In the genomic region with DNA sequence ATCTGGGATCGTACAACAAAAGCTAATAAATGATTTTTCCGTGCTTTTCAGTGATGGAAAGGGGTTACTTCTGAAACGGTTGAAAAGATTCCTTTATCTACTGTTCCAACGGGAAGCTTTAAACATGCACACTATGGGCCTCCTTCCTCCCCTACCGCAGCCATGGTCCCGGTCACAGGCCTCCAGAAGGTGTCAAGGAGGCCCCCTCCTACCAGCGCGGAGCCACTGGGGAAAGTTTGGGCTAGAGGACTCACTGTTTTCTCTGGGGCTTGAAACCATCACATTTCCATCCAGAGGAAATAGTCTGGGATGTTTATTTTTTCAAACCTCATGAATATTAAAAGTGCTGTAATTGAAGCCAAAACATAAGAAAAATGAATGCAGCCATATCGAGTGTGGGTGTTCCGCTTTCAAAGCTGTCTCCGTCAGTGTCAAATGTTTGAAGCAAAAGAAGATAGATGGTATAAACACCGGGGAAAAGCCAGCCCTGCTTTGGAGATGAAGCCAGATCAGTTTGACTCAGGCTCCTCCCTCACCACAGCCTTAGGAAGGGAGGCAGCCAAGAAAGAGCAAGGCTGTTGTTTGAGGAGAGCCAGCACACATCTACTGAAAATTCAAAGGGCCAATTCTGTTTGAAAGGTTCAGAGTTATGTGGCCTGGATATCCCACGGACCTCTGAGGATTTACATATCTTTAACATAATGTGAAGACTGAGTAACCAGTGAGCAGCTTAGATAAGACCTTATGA, we compare ENCODE assay signal across 10 mouse cellular contexts.
A peak's percentile ranks its signal among the peaks of the same experiment; 100 is the strongest.
DNase-seq lines count a peak whose midpoint lies in the region; ATAC-seq lines count a peak whose summit lies in the region.
"Had no signal": no experiment of that assay in that cellular context is flagged by ENCODE, and none has a peak within 500 bp of the region (broad histone marks: within the 10 kb centered on the region; RNA-seq: fewer than 3 reads in every experiment).

No protein-coding gene starts in this region.

- no peak overlapping the region; the same call in 1 of the 2 replicates for H3K27ac ChIP-seq in forebrain, embryonic 11.5 days (ENCODE audit: low read depth, low read length)
- peak overlapping the region; percentile 72 for H3K27ac ChIP-seq in midbrain, embryonic 16.5 days (ENCODE audit: low read length)
- H3K27ac ChIP-seq: macrophage had no signal

- peak; percentile 41 for DNase-seq in layer of hippocampus, adult 11-12 months (ENCODE audit: low spot score)
- no peak for DNase-seq in layer of hippocampus, postnatal 25 days (ENCODE audit: extremely low spot score in 1 of 2, low spot score in 1 of 2)
- DNase-seq in forebrain, embryonic 11.5 days (ENCODE audit: low spot score) = no peak
- peak; percentile 38 for DNase-seq in layer of hippocampus, adult 9-10 months (ENCODE audit: low spot score)
- DNase-seq in adrenal gland, postnatal 36 days = no peak
- no peak for DNase-seq in gastrocnemius, adult 18-20 months (ENCODE audit: low spot score)
- DNase-seq: heart, postnatal 14 days had no signal

- 0 out of 2 replicates have a peak, but pooled peaks cover 2% of the 10 kb centered on the region for H3K4me1 ChIP-seq in forebrain, embryonic 11.5 days (replicated peaks; ENCODE audit: control insufficient read depth, insufficient read depth, low read length)
- peaks cover 10% of the 10 kb centered on the region for H3K4me1 ChIP-seq in midbrain, embryonic 16.5 days (ENCODE audit: control insufficient read depth, insufficient read depth, low read length)

- no peaks in the 10 kb centered on the region for H3K27me3 ChIP-seq in forebrain, embryonic 11.5 days (ENCODE audit: control insufficient read depth, insufficient read depth, low read length)
- no peaks in the 10 kb centered on the region for H3K27me3 ChIP-seq in midbrain, embryonic 16.5 days (ENCODE audit: control insufficient read depth, insufficient read depth, low read depth, low read length)

- no peak overlapping the region for H3K4me3 ChIP-seq in forebrain, embryonic 11.5 days (ENCODE audit: low read depth, low read length)
- H3K4me3 ChIP-seq in midbrain, embryonic 16.5 days (ENCODE audit: low read depth, low read length) = no peak overlapping the region

- ATAC-seq in forebrain, embryonic 11.5 days (replicated peaks; ENCODE audit: low FRiP score) = 0 out of 2 replicates have a peak, but pooled peaks have one; percentile 27
- peak; percentile 85 for ATAC-seq in midbrain, embryonic 16.5 days

- no peak overlapping the region for H3K9ac ChIP-seq in forebrain, embryonic 11.5 days (ENCODE audit: low read length)
- 0 out of 2 replicates have a peak overlapping the region, but pooled peaks have one; percentile 14 for H3K9ac ChIP-seq in midbrain, embryonic 16.5 days (ENCODE audit: low read depth, low read length)

- H3K4me2 ChIP-seq in forebrain, embryonic 11.5 days (ENCODE audit: low read depth, low read length, severe bottlenecking) = no peak overlapping the region
- peak overlapping the region; percentile 23; the same call in 1 of the 2 replicates for H3K4me2 ChIP-seq in midbrain, embryonic 16.5 days (ENCODE audit: low read length)

- H3K36me3 ChIP-seq in forebrain, embryonic 11.5 days (ENCODE audit: control insufficient read depth, insufficient read depth, low read length) = no peaks in the 10 kb centered on the region
- no peaks in the 10 kb centered on the region for H3K36me3 ChIP-seq in midbrain, embryonic 16.5 days (ENCODE audit: control insufficient read depth, insufficient read depth, low read length)
- H3K36me3 ChIP-seq: G1E had no signal

- WGBS in forebrain, embryonic 11.5 days = 58% methylated on average over 13 of the region's 13 CpGs
- WGBS in midbrain, embryonic 16.5 days = 23% methylated on average over 13 of the region's 13 CpGs

- no peaks in the 10 kb centered on the region for H3K9me3 ChIP-seq in forebrain, embryonic 11.5 days (ENCODE audit: control insufficient read depth, low read length)
- no peaks in the 10 kb centered on the region for H3K9me3 ChIP-seq in midbrain, embryonic 16.5 days (replicated peaks; ENCODE audit: control insufficient read depth, low read length, poor library complexity, severe bottlenecking)
- H3K9me3 ChIP-seq: G1E had no signal

Comparison
In these comparisons a context has a peak if more than half of its experiments do, and no peak if none do; other contexts are left out.
1. DNase-seq: peak in layer of hippocampus, adult 11-12 months (single experiment) and layer of hippocampus, adult 9-10 months (single experiment); none in layer of hippocampus, postnatal 25 days (0 of 2), forebrain, embryonic 11.5 days (single experiment), adrenal gland, postnatal 36 days (0 of 2) and gastrocnemius, adult 18-20 months (single experiment).